Mouse (Mus musculus) midbrain, postnatal 0 days (tissue): Measurements from ENCODE around the gene Rgs3. TPM values are rescaled to one million over a fixed set of nuclear protein-coding genes. Genes with fewer than 3 reads are reported as not detected.

Experiments used
- ATAC-seq: fragments of 200-750 bp; cut with Nextera tagmentation; 2 replicates; pipeline ENCODE4 v1.8.0; 2017; ENCODE audit warnings: moderate number of reproducible peaks, mild to moderate bottlenecking, moderate TSS enrichment, moderate library complexity; ENCODE audit not compliant: low FRiP score
- DNase-seq: peaks from one replicate; pipeline ENCODE4 v3.0.0-alpha.2; 2015; ENCODE audit warnings: low spot score
- H3K27ac ChIP-seq: fragments of 300-500 bp; sonication (generic); 2 replicates; pipeline ENCODE4 v1.5.1; 2014; ENCODE audit warnings: low read depth, mild to moderate bottlenecking, low read length, mixed read lengths
- H3K27me3 ChIP-seq: fragments of 300-500 bp; sonication (generic); 2 replicates; pipeline ENCODE4 v1.6.1; 2014; ENCODE audit warnings: low read length, control low read depth, mixed read lengths; ENCODE audit not compliant: insufficient read depth
- H3K36me3 ChIP-seq: fragments of 300-500 bp; sonication (generic); 2 replicates; pipeline ENCODE4 v1.6.1; 2014; ENCODE audit warnings: low read length, control low read depth, mixed read lengths; ENCODE audit not compliant: insufficient read depth
- H3K4me1 ChIP-seq: fragments of 300-500 bp; sonication (generic); 2 replicates; pipeline ENCODE4 v1.6.1; 2014; ENCODE audit warnings: mild to moderate bottlenecking, control low read depth, antibody characterized with exemption, low read length, mixed read lengths; ENCODE audit not compliant: insufficient read depth
- H3K4me2 ChIP-seq: fragments of 300-500 bp; sonication (generic); 2 replicates; pipeline ENCODE4 v1.6.1; 2014; ENCODE audit warnings: low read depth, mild to moderate bottlenecking, low read length, mixed read lengths; ENCODE audit not compliant: poor library complexity, severe bottlenecking
- H3K4me3 ChIP-seq: fragments of 300-500 bp; sonication (generic); 2 replicates; pipeline ENCODE4 v1.5.1; 2014; ENCODE audit warnings: low read depth, mild to moderate bottlenecking, low read length, moderate library complexity
- H3K9ac ChIP-seq: fragments of 300-500 bp; sonication (generic); replicated peaks from 2 replicates; pipeline ENCODE4 v1.6.1; 2014; ENCODE audit warnings: mild to moderate bottlenecking, low read length, moderate library complexity, mixed read lengths; ENCODE audit not compliant: poor library complexity, severe bottlenecking
- H3K9me3 ChIP-seq: fragments of 300-500 bp; sonication (generic); 2 replicates; pipeline ENCODE4 v1.6.1; 2016; ENCODE audit warnings: low read length, control low read depth
- CTCF ChIP-seq: IDR thresholded peaks from 2 replicates; pipeline ENCODE4 v1.5.1; 2016; ENCODE audit warnings: antibody characterized with exemption, mild to moderate bottlenecking
- WGBS: fragments of 180-500 bp; shearing (Covaris S2); extraction: QIAGEN DNeasy Blood & Tissue Kit; methylation state at CpG from one replicate; pipeline ENCODE4 v1.1.7; 2014; 5-methylcytosine and 5-hydroxymethylcytosine counted together
- polyA plus RNA-seq: library from polyadenylated mRNA; unstranded; fragments of >200 nt; fragmentation: Nextera tagmentation; extraction: Ambion mirVana; gene quantifications from 2 replicates; pipeline ENCODE4 v1.2.1, GENCODE M21; 2015
- total RNA-seq: library from RNA; depleted of rRNA; stranded (reverse); fragments of >200 nt; gene quantifications from 2 replicates; pipeline ENCODE4 v1.2.3, GENCODE M21; 2014; rRNA removed

Gene Rgs3
- 89.4 and 109 TPM in 2 replicates for total RNA-seq
- 54.6 and 55.6 TPM in 2 replicates for polyA plus RNA-seq

DNA sequence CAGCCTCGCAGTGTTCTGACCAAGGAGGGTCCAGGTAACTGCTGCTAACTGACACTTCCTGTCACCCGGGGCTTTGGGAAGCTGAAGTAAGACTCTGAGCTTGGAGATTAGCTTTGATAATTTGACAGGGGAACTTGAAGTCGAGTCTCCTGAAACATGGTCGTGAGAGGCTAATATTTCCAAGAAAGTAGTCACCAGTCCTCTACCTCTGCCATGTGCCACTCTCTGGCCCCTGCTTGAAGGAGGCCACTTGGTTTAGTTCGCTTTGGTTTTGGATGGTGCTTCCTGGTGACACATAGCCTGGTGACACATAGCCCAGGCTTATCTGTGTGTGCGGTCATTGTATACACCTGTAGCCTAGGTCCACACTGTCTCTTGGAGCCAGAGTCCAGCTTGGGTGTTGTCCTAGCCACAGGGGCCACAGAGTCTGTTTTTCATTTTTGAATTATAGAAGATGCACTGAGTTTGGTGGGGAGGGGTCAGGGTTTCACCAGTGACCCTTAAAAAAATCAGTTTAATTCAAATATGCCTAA, at the start of gene Rgs3:
Rgs3 (plus strand) TSS at position 51 of the 533 bp plus-strand sequence.
- Histone ChIP-seq H3K9ac (no peak within 1 kb of the TSS), H3K4me1 (no peaks in the 10 kb centered on the region), H3K27me3 (no peaks in the 10 kb centered on the region), H3K27ac (no peak within 1 kb of the TSS), H3K4me3 (no peak within 1 kb of the TSS), H3K4me2 (no peak within 1 kb of the TSS), H3K36me3 (no peaks in the 10 kb centered on the region), H3K9me3 (no peaks in the 10 kb centered on the region)
- WGBS, result 64% methylated on average over 6 of the region's 6 CpGs
- DNase-seq (no peak), ATAC-seq (no peak)
- no peak for TF ChIP-seq CTCF

DNA sequence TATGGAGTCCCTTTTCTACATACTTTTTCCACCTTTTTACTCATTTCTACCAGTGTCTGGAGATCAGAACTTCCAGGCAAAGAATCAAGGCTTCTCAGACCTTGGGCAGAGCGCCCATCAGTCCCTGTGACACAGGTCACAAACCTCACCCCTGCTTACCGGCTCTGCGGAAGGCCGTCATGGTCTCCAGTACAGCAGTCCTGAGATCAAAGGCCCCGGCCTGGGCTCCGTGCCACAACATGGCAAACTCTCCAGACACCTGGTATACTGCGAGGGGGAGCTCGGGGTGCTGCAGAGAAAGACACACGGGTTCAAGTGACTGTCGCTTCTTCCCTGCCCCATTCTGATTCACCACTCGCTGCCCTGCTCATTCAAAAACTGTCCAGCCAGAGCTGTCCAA, 49.7 kb upstream of the Rgs3 start:
- Histone ChIP-seq H3K9ac (no peak overlapping the region), H3K4me2 (no peak overlapping the region), H3K4me3 (no peak overlapping the region), H3K9me3 (no peaks in the 10 kb centered on the region), H3K4me1 (no peaks in the 10 kb centered on the region), H3K27ac (no peak overlapping the region), H3K36me3 (peaks cover 46% of the 10 kb centered on the region), H3K27me3 (no peaks in the 10 kb centered on the region)
- ATAC-seq (no peak), DNase-seq (no peak)
- TF ChIP-seq CTCF, result no peak
- WGBS, result 85% methylated on average over 11 of the region's 11 CpGs

DNA sequence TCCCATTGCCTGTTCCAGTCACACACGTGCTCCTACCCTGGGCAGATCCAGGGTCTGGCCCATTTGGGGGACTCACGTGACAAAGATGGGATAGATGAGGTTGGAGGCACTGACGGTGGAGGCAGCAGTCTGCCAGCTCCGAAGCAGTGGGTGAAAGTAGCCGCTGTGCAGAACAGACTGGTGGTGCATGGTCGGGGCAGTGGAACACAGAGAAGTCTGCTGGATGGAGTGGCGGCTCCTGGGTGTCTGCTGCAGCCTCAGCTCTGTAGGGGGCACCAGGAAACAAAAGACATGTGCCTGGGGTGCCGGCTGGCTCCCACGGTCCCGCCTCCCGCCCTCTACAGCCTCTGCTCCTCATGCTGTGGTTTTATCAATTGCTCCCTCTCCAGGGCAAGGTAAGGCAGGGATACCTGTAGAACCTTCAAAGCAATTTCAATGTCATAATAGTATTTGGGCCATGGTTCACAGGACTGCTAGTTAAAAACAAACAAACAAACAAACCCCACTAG, 45.6 kb upstream of the Rgs3 start:
- no peaks in the 10 kb centered on the region for H3K9me3 ChIP-seq

GRCm38 (mm10) chr4:62514995-62515394, 44.7 kb upstream of the Rgs3 start:
- Histone ChIP-seq H3K27me3 (no peaks in the 10 kb centered on the region), H3K36me3 (peaks cover 30% of the 10 kb centered on the region), H3K4me1 (peaks cover 11% of the 10 kb centered on the region), H3K9me3 (no peaks in the 10 kb centered on the region), H3K27ac (no peak overlapping the region), H3K9ac (no peak overlapping the region), H3K4me2 (no peak overlapping the region), H3K4me3 (no peak overlapping the region)
- WGBS, result 79% methylated on average over 7 of the region's 7 CpGs
- DNase-seq (no peak), ATAC-seq (no peak)
- no peak for TF ChIP-seq CTCF

More for the DNA sequence above, 45.6 kb upstream of the Rgs3 start:
- H3K4me2 ChIP-seq, result no peak overlapping the region
- ATAC-seq (no peak), DNase-seq (no peak)
- H3K4me3 ChIP-seq, result no peak overlapping the region
- WGBS, result 45% methylated on average over 11 of the region's 11 CpGs
- no peak for TF ChIP-seq CTCF
- H3K4me1 ChIP-seq, result peaks cover 11% of the 10 kb centered on the region
- H3K9ac ChIP-seq, result no peak overlapping the region
- peaks cover 38% of the 10 kb centered on the region for H3K36me3 ChIP-seq
- no peak overlapping the region for H3K27ac ChIP-seq
- no peaks in the 10 kb centered on the region for H3K27me3 ChIP-seq

DNA sequence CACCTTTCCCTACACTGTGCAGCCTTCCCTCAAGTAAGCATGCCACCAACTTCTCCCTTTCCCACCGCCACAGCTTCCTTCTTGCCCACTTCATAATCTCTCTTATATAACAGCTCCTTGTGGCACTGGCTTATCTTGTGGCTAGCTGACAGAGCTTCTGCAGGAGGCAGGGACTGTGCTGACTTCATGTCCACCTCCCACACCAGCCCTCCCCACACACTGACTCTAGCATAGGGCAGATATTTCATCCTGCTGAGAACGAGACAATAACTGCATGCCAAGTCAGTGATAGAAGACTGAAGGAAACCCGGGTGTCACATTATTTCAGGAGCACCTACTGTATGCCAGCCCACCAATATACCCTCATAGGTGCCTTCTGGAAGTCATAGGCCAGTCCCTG, 44.2 kb upstream of the Rgs3 start:
- no peak overlapping the region for H3K4me2 ChIP-seq
- H3K36me3 ChIP-seq, result peaks cover 25% of the 10 kb centered on the region
- no peak overlapping the region for H3K4me3 ChIP-seq
- DNase-seq (no peak), ATAC-seq (no peak)
- no peak for TF ChIP-seq CTCF
- H3K27me3 ChIP-seq, result no peaks in the 10 kb centered on the region
- no peaks in the 10 kb centered on the region for H3K9me3 ChIP-seq
- WGBS, result 80% methylated on average over 3 of the region's 3 CpGs
- peaks cover 11% of the 10 kb centered on the region for H3K4me1 ChIP-seq
- no peak overlapping the region for H3K9ac ChIP-seq
- no peak overlapping the region for H3K27ac ChIP-seq

- no peaks in the 10 kb centered on the region for H3K27me3 ChIP-seq
- H3K4me1 ChIP-seq, result peaks cover 11% of the 10 kb centered on the region
- H3K36me3 ChIP-seq, result peaks cover 20% of the 10 kb centered on the region
- no peak; the same call in 1 of the 2 replicates for TF ChIP-seq CTCF
- no peaks in the 10 kb centered on the region for H3K9me3 ChIP-seq
- WGBS, result 38% methylated on average over 2 of the region's 2 CpGs
- no peak for ATAC-seq
- DNase-seq, result no peak
- H3K4me2 ChIP-seq, result no peak overlapping the region
- no peak overlapping the region for H3K4me3 ChIP-seq
- H3K9ac ChIP-seq, result no peak overlapping the region
- no peak overlapping the region for H3K27ac ChIP-seq
Measured at GRCm38 (mm10) chr4:62516079-62516478, 43.6 kb upstream of the Rgs3 start.
